Mouse (Mus musculus) heart, embryonic 13.5 days (tissue): Measurements from ENCODE around the gene Fthl17f. TPM values are rescaled to one million over a fixed set of nuclear protein-coding genes. Genes with fewer than 3 reads are reported as not detected.

ENCODE experiments used
- polyA plus RNA-seq: library from polyadenylated mRNA; unstranded; fragments of >200 nt; fragmentation: Nextera tagmentation; extraction: Ambion mirVana; gene quantifications from 2 replicates; pipeline ENCODE4 v1.2.1, GENCODE M21; 2015

Gene Fthl17f
- polyA plus RNA-seq, 1 experiment from 2014 or later, result not detected

Other genes with a start within 250 kb of the Fthl17f start
- gene Gm6592, start 219.0 kb upstream of the Fthl17f start, polyA plus RNA-seq, result not detected in 2 replicates
- not detected in 2 replicates for gene Gm5751, start 188.8 kb upstream of the Fthl17f start, polyA plus RNA-seq
- 1.5 and 2.0 TPM in 2 replicates for gene B630019K06Rik, start 170.6 kb upstream of the Fthl17f start, polyA plus RNA-seq
- gene Fthl17b, start 100.0 kb upstream of the Fthl17f start, polyA plus RNA-seq, result not detected in 2 replicates
- not detected in 2 replicates for gene Fthl17c, start 86.5 kb upstream of the Fthl17f start, polyA plus RNA-seq
- gene Fthl17d, start 76.3 kb upstream of the Fthl17f start, polyA plus RNA-seq, result not detected in 2 replicates
- not detected in 2 replicates for gene Fthl17e, start 29.5 kb upstream of the Fthl17f start, polyA plus RNA-seq
- gene 4930402K13Rik, start 41.5 kb downstream of the Fthl17f start, polyA plus RNA-seq, result not detected in 2 replicates
- 0.95 and 1.2 TPM in 2 replicates for gene Lancl3, start 136.9 kb downstream of the Fthl17f start, polyA plus RNA-seq
- gene Gm14862, start 193.9 kb downstream of the Fthl17f start, polyA plus RNA-seq, result 0.47 TPM in 1 of 2 replicates, not detected in the other
- 3.4 and 3.7 TPM in 2 replicates for gene Xk, start 209.7 kb downstream of the Fthl17f start, polyA plus RNA-seq
- 0.31 and 0.91 TPM in 2 replicates for gene H2al1m, start 220.7 kb downstream of the Fthl17f start, polyA plus RNA-seq